Mouse (Mus musculus): ENCODE data around the gene Ttc4.

GRCm38 (mm10) chr4:106665673-106666072 lies 13.1 kb downstream of the Ttc4 start:
- TF ChIP-seq POLR2A (IDR thresholded peaks at IDR 0.05; ENCODE audit: control insufficient read depth, extremely low read depth, insufficient read depth, low read length, poor library complexity) (no peak), CTCF (IDR thresholded peaks at IDR 0.05; ENCODE audit: borderline replicate concordance, control insufficient read depth, extremely low read depth, insufficient read depth, low read length, poor library complexity) (no peak)

Data from thymus, adult 2 months (tissue).